Mouse (Mus musculus) heart, adult 10 weeks (tissue): Measurements from ENCODE around the gene Slc2a3. TPM values are rescaled to one million over a fixed set of nuclear protein-coding genes. Genes with fewer than 3 reads are reported as not detected.

Source experiments
- polyA plus RNA-seq: library from polyadenylated mRNA; stranded (reverse); fragments of 350-450 nt; fragmentation: Illumina TruSeq; extraction: RNeasy Lipid Tissue Mini Kit (QIAGEN cat#74804); gene quantifications from one replicate; pipeline ENCODE4 v1.2.3, GENCODE M21; 2014; ENCODE audit warnings: low read depth, low replicate concordance

The Slc2a3 gene
- polyA plus RNA-seq, result 1.7 TPM

DNA sequence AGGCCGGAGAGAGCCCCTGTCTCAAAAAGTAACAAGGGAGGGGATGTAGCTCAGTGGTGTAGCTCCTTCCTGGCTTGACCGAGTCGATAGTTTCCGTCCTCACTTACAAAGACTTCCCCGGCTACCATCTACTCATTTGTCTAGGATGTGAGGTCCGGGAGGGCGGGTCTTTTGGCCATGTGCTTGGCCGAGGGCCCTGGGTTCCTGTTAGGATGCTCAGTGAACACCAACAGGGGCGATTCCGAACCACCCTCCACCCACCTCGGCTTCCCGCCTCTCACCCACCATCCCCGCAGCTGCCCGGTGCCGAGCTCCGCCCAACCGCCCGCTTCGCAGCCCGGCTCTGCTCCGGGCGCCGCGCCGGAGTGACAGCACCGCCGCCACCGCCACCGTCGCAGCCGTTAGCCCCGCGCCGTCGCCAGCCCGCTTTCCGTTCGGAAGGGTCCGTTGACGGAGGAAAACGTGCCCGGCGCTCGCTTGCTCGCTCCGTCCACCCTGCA, at the start of gene Slc2a3:
Gene Slc2a3 (minus strand): TSS at position 340 of the 500 bp plus-strand sequence.

DNA sequence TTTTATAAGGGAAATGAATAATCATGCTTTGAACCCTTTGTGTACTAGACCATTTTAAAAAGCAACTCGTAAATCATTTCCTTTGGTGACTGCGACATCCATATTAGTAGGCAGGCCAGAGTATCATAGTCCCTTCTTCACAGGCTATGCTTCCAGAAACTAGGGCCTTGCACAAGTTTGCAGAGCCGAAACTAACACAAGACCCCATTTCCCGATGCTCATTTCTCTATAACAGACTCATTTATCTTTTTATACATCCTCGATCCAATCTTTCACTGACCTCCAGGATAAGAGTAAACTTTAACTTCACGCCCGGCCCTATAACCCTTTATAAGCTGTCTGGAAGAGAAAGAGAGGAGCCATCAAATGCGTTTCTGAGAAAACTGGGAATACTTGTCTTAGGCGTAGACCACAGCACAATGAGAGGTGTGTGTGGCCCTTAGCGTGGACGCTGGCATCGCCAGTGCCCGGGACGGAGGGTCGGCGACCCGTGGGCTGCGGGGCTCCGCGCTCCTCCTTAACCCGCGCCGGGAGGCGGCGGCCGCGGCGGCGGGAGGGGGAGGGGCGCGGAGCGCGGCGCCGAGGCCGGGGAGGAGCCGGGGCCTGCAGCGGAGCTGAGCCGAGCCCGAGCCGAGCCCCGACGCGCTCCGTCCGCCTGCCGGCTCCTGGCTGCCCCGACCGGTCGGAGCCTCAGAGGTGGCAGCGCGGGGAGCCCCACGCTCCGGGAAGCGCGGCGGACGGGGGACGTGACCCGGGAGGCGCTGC, 18.0 kb upstream of the Slc2a3 start, which contains the start of gene Foxj2:
Gene Foxj2 (plus strand): TSS at position 609 of the 765 bp plus-strand sequence.

DNA sequence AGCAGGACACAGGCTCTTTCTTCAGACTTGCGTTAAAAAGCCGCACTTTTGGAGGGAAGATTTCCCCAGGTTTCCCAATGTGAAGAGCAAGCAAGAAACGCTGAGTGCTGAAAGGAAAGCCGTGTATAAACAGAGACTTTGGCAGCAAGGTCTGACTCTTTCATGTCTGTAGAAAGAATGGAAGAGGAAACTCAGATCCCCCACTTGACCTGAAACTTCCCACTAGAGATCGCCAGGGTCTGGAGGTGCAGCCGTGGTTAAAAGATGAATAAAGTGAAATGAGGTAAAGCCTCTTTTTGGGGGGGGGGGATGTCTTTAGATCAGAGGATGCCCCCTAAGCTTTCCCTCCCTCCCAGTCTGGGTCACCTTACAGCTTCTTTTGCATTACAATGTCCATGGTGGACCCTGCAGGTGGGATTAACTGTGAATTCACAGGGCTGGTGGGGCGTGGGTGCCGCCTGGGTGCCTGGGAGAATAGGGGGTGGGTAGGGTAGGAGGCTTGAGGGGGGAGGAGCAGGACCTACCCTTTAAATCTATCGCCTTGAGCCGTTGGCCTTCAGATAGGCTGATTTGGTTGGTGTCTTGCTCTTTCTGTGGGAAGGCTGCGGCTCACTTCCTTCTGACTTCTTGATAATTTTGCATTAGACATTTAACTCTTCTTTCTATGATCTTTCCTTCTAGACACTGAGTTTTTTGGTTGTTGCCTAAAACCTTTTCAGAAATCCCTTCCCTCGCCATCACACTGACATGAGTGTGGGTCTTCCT, 94.2 kb downstream of the Slc2a3 start, which contains the start of gene Nanog:
Gene Nanog (plus strand): TSS at position 454 of the 765 bp plus-strand sequence.

Other genes with a start within 250 kb of the Slc2a3 start
- not detected for gene Aicda, start 247.8 kb downstream of the Slc2a3 start, polyA plus RNA-seq
- 6.9 TPM for gene Apobec1, start 199.2 kb downstream of the Slc2a3 start, polyA plus RNA-seq
- not detected for gene Gdf3, start 191.6 kb downstream of the Slc2a3 start, polyA plus RNA-seq
- gene Dppa3, start 175.2 kb downstream of the Slc2a3 start, polyA plus RNA-seq, result not detected
- not detected for gene Nanog, start 94.2 kb downstream of the Slc2a3 start, polyA plus RNA-seq
- 31.6 TPM for gene Foxj2, start 18.3 kb upstream of the Slc2a3 start, polyA plus RNA-seq
- gene C3ar1, start 54.5 kb upstream of the Slc2a3 start, polyA plus RNA-seq, result 2.5 TPM
- 18.4 TPM for gene Necap1, start 72.8 kb upstream of the Slc2a3 start, polyA plus RNA-seq
- gene Clec4a1, start 120.2 kb upstream of the Slc2a3 start, polyA plus RNA-seq, result 5.1 TPM
- 3.4 TPM for gene Clec4a3, start 150.9 kb upstream of the Slc2a3 start, polyA plus RNA-seq
- gene Clec4a4, start 188.7 kb upstream of the Slc2a3 start, polyA plus RNA-seq, result not detected
- gene Clec4b1, start 248.3 kb upstream of the Slc2a3 start, polyA plus RNA-seq, result 0.71 TPM